Mouse (Mus musculus) intestine, embryonic 15.5 days (tissue): ENCODE results near the gene Fut8. TPM values are rescaled to one million over a fixed set of nuclear protein-coding genes. Genes with fewer than 3 reads are reported as not detected.

Experiments
- ATAC-seq: fragments of 200-750 bp; cut with Nextera tagmentation; 2 replicates; pipeline ENCODE4 v1.8.0; 2017; ENCODE audit warnings: moderate TSS enrichment, moderate library complexity
- H3K27ac ChIP-seq: fragments of 300-500 bp; sonication (generic); 2 replicates; pipeline ENCODE4 v1.5.1; 2015; ENCODE audit warnings: mild to moderate bottlenecking, inconsistent platforms
- H3K27me3 ChIP-seq: fragments of 300-500 bp; sonication (generic); replicated peaks from 2 replicates; pipeline ENCODE4 v1.6.1; 2015; ENCODE audit warnings: inconsistent platforms
- H3K36me3 ChIP-seq: fragments of 300-500 bp; sonication (generic); 2 replicates; pipeline ENCODE4 v1.6.1; 2015; ENCODE audit warnings: inconsistent platforms
- H3K4me1 ChIP-seq: fragments of 300-500 bp; sonication (generic); replicated peaks from 2 replicates; pipeline ENCODE4 v1.6.1; 2015; ENCODE audit warnings: inconsistent platforms
- H3K4me2 ChIP-seq: fragments of 300-500 bp; sonication (generic); replicated peaks from 2 replicates; pipeline ENCODE4 v1.6.1; 2015; ENCODE audit warnings: mild to moderate bottlenecking, inconsistent platforms
- H3K4me3 ChIP-seq: fragments of 300-500 bp; sonication (generic); replicated peaks from 2 replicates; pipeline ENCODE4 v1.5.1; 2015; ENCODE audit warnings: inconsistent platforms
- H3K9ac ChIP-seq: fragments of 300-500 bp; sonication (generic); 2 replicates; pipeline ENCODE4 v1.6.1; 2015; ENCODE audit warnings: inconsistent platforms
- H3K9me3 ChIP-seq: fragments of 300-500 bp; sonication (generic); 2 replicates; pipeline ENCODE4 v1.6.1; 2016; ENCODE audit warnings: inconsistent platforms
- WGBS: fragments of 180-500 bp; shearing (Covaris S2); methylation state at CpG from one replicate; pipeline ENCODE4 v1.1.7; 2015; 5-methylcytosine and 5-hydroxymethylcytosine counted together
- polyA plus RNA-seq: library from polyadenylated mRNA; unstranded; fragments of >200 nt; fragmentation: Nextera tagmentation; extraction: Ambion mirVana; gene quantifications from 2 replicates; pipeline ENCODE4 v1.2.1, GENCODE M21; 2015

Fut8 gene
- polyA plus RNA-seq, 1 experiment from 2014 or later: 21.4 TPM

DNA sequence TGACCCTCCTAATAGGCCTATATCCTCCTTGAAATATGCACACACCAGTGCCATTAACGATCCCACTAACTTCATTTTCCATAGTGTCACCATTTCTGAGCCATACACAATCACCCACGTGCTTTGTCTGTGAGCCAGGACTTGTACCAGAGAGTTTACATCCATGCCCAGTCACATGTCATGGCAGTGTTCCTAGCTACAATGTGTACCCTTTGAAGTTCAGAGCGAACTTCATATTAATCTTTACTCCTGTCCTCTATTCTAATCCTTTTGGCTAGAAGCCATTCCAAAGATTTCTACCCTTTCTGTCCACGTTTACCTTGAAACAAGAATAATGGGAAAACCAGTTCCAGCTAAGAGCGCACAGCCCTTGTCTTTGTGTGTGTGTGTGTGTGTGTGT lies 31.1 kb upstream of the Fut8 start:
- no peak for ATAC-seq

DNA sequence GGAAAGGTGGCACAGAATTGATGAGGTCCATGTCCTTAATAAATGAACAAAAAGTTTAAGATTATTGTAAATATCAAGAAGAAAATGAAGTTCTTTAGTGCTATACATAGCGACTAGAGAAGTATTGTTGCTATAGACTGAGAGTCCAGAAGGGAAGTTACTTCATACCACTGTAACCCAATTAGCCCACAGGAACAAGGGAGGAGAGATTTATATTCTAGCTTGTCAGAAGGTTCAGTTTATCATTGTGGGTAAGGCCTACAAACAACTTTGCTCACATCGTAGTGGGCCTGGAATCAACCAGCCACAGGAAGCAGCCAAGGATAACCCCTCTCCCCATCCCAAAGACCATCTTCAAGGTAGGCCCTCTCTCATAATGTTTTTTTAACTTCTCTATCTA lies 29.9 kb upstream of the Fut8 start:
- Histone ChIP-seq H3K36me3 (no peaks in the 10 kb centered on the region), H3K4me2 (no peak overlapping the region), H3K27me3 (peaks cover 4% of the 10 kb centered on the region; the same call in 1 of the 2 replicates), H3K4me1 (no peaks in the 10 kb centered on the region), H3K9me3 (no peaks in the 10 kb centered on the region), H3K9ac (no peak overlapping the region), H3K27ac (no peak overlapping the region), H3K4me3 (no peak overlapping the region)
- ATAC-seq: no peak
- 84% methylated on average over 2 of the region's 2 CpGs for WGBS

More for the DNA sequence above, 31.1 kb upstream of the Fut8 start:
- no peak overlapping the region for H3K27ac ChIP-seq
- H3K9ac ChIP-seq: no peak overlapping the region
- H3K4me2 ChIP-seq: no peak overlapping the region
- H3K4me1 ChIP-seq: no peaks in the 10 kb centered on the region
- no peaks in the 10 kb centered on the region for H3K36me3 ChIP-seq
- H3K9me3 ChIP-seq: no peaks in the 10 kb centered on the region
- H3K27me3 ChIP-seq: peaks cover 4% of the 10 kb centered on the region; the same call in 1 of the 2 replicates
- no peak overlapping the region for H3K4me3 ChIP-seq
- 78% methylated on average over 5 of the region's 5 CpGs for WGBS

DNA sequence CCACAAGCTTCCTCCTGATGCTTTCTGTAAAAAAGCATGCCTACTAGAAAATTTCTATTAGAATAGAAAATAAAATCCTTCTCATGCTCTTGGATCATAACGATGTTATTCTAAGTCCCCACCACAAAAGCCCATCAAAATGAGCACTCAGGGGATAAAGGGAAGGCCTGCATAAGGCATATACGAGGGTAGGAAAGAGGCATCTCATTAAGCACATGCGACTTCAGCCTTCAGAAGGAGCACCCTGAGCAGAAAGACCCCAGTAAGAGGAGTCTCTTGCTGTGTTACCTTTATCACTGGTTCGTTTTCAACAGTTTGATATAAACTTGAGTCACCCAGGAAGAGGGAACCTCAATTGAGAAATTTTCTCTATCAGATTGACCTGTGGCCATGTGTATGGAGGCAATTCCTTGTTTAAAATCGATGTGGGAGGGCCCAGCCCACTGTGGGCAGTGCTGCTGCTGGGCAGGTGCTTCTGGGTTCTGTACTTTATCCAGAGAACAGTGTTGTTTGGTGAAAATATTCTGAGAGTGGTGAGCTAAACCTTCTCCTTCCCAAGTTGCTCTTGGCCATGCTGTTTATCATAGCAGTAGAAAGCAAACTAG lies 29.2 kb upstream of the Fut8 start:
- Histone ChIP-seq H3K4me1 (no peaks in the 10 kb centered on the region), H3K9ac (no peak overlapping the region), H3K4me2 (no peak overlapping the region), H3K36me3 (no peaks in the 10 kb centered on the region), H3K27me3 (peaks cover 4% of the 10 kb centered on the region; the same call in 1 of the 2 replicates), H3K27ac (no peak overlapping the region), H3K9me3 (no peaks in the 10 kb centered on the region), H3K4me3 (no peak overlapping the region)
- ATAC-seq: no peak
- 77% methylated on average over 5 of the region's 5 CpGs for WGBS

DNA sequence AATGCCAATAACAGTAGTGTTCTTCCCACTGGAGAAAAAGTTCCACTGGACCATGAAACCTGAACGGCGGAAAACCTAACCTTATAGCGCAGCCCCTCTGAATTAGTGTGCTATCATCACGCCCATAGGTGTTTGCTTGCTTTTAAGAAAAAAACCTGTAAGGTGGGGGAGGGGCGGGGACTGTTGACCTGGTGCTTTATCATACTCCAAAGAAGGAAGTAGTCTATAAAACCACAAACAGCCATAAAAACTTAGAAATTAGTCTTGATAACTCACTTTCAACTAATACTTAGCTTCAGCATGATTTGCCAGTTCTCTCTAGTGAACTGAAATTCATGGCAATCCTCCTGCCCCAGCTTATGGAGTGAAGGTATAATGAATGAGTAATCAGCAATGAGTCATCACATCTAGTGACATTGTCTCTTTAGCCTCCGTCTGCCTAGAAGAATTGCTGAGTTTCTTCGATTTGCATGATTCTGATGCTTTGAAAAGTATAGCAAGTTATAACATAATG lies 26.2 kb upstream of the Fut8 start:
- Histone ChIP-seq H3K9me3 (no peaks in the 10 kb centered on the region), H3K9ac (no peak overlapping the region), H3K4me3 (no peak overlapping the region), H3K36me3 (no peaks in the 10 kb centered on the region), H3K4me2 (no peak overlapping the region), H3K4me1 (no peaks in the 10 kb centered on the region), H3K27me3 (peaks cover 4% of the 10 kb centered on the region; the same call in 1 of the 2 replicates), H3K27ac (no peak overlapping the region)
- 0 out of 2 replicates have a peak, but pooled peaks have one; percentile 20 for ATAC-seq
- 63% methylated on average over 7 of the region's 7 CpGs for WGBS

DNA sequence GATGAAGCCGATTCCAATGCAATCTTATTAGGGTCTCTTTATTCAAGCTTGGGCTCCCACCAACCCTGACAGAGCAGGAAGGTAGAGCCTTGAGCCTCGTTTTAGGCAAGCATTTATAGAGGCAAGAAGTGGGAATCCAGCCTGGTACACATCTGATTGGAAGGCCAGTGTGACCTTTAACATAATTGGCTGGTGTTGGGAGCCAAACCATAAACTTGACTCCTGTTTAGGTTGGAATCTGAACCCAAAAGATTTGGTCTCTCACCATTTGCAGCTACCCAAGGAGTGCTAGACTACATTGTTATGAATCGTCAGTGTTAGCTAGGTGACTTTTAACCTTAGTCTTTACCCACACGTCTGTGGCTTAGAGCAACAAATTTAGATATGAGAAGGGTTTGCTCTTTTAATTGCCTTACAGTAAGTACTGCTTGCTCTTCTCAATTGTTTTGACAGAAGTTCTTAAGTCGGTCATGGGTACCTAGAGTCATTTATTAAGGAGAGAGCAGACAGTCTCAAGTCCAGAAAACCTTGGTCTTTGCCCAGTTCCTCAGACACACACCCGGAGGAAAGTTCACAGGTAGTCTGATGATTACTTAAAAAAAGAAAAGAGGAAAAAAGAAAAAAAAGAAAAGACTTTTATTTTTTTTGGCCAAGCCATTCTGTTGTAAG lies 23.9 kb upstream of the Fut8 start:
- Histone ChIP-seq H3K4me3 (no peak overlapping the region), H3K36me3 (no peaks in the 10 kb centered on the region), H3K9ac (no peak overlapping the region), H3K9me3 (no peaks in the 10 kb centered on the region), H3K27ac (no peak overlapping the region), H3K4me1 (no peaks in the 10 kb centered on the region), H3K27me3 (peaks cover 4% of the 10 kb centered on the region; the same call in 1 of the 2 replicates), H3K4me2 (no peak overlapping the region)
- ATAC-seq: no peak
- WGBS: 67% methylated on average over 6 of the region's 6 CpGs

DNA sequence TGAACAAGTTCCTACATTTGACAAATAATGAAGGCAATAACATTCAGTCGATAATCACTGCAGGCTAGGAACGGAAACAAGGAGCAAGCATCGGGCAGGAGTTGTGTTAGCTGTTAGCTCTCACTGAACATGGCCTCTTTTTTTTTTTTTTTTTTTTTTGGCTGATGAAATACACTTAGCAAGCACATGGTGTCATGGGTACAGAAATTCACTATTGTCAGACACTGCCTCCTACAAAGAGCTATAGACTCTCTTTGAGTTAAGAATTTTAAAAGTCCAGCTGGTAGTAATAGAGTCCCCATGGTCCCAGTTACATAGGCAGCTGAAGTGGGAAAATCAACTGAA lies 23.4 kb upstream of the Fut8 start:
- no peak overlapping the region for H3K9ac ChIP-seq
- H3K4me3 ChIP-seq: no peak overlapping the region
- peaks cover 4% of the 10 kb centered on the region; the same call in 1 of the 2 replicates for H3K27me3 ChIP-seq
- H3K36me3 ChIP-seq: no peaks in the 10 kb centered on the region
- H3K4me1 ChIP-seq: no peaks in the 10 kb centered on the region
- H3K4me2 ChIP-seq: no peak overlapping the region
- 96% methylated on average over 3 of the region's 3 CpGs for WGBS
- H3K27ac ChIP-seq: no peak overlapping the region
- H3K9me3 ChIP-seq: no peaks in the 10 kb centered on the region
- ATAC-seq: no peak

DNA sequence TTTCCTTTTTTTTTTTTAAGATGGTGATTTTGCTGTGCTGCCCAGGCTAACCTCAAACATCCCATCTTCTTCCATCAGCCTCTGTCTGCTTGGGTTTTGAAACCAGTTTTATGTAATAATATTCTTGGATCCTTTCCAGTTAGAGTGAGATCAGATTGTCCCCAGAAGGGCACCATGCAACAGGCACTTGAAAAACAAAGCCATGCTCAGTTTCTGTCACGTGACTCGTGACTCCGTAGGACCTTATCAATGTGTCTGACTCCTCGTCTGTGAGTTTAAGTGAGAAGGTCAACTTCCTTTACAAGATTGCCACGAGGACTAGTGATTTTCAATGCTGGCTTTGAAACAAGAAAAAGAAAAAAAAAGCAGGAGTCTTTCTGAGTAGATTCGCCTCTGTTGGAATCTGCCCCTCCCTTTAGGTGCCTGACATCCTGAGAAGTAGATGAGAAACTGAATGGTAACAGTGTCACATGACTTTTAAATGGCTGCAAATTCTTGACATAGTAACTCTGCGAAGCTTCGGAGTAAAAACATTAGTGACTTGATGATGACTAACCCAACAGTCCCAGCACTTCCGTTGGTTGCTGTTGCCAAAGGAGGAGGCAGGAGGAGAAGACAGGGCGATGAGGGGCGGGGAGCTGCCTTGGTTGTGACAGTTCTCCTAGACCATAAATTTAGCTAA lies 21.3 kb upstream of the Fut8 start:
- Histone ChIP-seq H3K9me3 (no peaks in the 10 kb centered on the region), H3K4me3 (no peak overlapping the region), H3K4me2 (no peak overlapping the region), H3K36me3 (no peaks in the 10 kb centered on the region), H3K27me3 (no peaks in the 10 kb centered on the region; the same call in 1 of the 2 replicates), H3K4me1 (no peaks in the 10 kb centered on the region), H3K9ac (no peak overlapping the region), H3K27ac (no peak overlapping the region)
- ATAC-seq: no peak
- 70% methylated on average over 11 of the region's 11 CpGs for WGBS

DNA sequence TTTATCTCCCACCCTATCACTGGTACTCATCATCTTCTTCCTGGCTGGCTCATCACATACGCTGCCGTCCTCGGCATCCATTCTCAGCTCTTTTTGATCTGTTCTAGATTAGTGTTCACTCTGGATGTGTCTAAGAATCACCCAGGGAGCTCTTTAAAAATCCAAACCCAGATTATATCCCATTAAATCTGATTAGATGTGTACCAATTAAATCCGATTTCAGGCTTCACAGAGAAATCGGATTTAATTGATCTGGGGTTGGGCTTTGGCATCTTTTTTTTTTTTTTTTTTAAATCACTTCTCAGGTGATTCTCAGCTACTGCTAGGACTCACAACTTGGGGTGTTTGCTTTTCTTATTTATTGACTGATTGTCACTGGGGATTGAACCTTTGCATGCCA lies 17.3 kb upstream of the Fut8 start:
- Histone ChIP-seq H3K4me3 (no peak overlapping the region), H3K27ac (no peak overlapping the region), H3K4me1 (no peaks in the 10 kb centered on the region), H3K4me2 (no peak overlapping the region), H3K9me3 (no peaks in the 10 kb centered on the region), H3K27me3 (no peaks in the 10 kb centered on the region; the same call in 1 of the 2 replicates), H3K9ac (no peak overlapping the region), H3K36me3 (no peaks in the 10 kb centered on the region)
- 58% methylated on average over 5 of the region's 5 CpGs for WGBS
- no peak for ATAC-seq

DNA sequence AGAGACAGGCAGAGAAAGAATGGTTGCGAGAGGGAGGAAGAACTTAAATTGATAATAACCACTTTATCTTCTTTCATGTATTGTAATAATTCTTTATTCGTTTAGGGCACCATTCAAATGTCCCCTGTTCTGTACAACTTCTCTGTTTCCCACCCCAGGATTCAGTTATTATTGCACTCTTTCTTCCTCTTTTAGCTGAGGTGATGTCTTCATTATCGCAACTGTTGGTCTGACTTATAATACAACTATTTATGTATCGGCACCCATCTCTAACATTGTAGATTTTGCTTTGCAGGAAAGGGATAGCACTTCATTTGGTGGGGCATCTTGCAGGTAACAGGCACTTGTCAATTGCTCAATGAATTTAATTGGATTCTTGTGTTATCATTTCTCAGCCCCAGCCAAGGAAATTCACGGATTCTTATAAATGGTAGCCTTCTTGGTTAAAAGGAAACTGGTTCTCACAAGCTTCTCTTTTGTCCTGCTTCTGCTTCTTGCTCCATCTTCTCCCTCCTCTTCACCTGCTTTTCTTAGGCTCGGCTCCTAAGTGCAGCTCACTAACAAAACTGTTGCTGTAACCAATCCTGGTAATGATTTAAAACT lies 15.6 kb upstream of the Fut8 start:
- WGBS: 82% methylated on average over 6 of the region's 6 CpGs
- Histone ChIP-seq H3K36me3 (no peaks in the 10 kb centered on the region), H3K4me3 (no peak overlapping the region), H3K27ac (no peak overlapping the region), H3K4me2 (no peak overlapping the region), H3K9me3 (no peaks in the 10 kb centered on the region), H3K27me3 (no peaks in the 10 kb centered on the region), H3K9ac (no peak overlapping the region), H3K4me1 (no peaks in the 10 kb centered on the region)
- no peak for ATAC-seq

DNA sequence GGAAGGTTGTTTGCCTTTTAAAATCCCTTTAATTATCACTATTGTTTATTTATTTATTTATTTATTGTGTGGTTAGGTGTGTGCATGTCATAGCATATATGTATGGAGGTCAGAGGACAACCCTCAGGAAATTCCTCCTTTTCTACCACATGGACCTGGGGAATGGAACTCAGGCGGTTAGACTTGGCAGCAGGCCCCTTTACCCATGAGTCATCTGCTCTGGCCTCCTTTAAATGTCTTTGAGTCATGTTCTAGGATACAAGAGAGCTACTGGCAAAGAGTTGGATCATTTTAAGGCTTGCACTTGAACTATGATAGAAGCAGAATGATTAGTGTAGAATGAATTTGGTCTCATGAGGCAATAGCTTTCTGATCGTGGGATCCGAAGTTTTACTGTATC lies 14.3 kb upstream of the Fut8 start:
- H3K4me2 ChIP-seq: no peak overlapping the region
- ATAC-seq: no peak
- no peak overlapping the region for H3K9ac ChIP-seq
- H3K4me1 ChIP-seq: no peaks in the 10 kb centered on the region
- H3K4me3 ChIP-seq: no peak overlapping the region
- no peak overlapping the region for H3K27ac ChIP-seq
- WGBS: 86% methylated on average over 3 of the region's 3 CpGs
- no peaks in the 10 kb centered on the region for H3K9me3 ChIP-seq
- H3K36me3 ChIP-seq: no peaks in the 10 kb centered on the region
- H3K27me3 ChIP-seq: no peaks in the 10 kb centered on the region

DNA sequence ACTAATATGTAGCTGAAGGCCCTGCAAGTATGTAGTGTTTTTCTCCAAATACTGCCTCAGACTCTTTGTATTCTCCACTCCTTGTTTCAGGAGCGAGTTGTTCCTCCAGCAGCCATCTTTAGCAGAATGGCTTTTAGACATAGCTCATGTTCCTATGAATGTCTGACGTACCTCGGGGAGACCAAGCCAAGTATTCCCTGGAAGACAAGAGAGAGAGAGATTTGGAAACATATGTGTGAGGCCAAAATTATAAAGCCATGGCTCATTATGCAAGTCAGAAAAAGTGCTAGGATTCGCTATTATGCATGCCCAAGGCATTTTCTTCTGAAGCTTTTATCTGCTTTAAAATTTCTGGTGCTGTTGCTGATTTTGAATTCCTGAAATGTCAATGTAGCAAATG lies 13.8 kb upstream of the Fut8 start:
- Histone ChIP-seq H3K27ac (no peak overlapping the region), H3K9ac (no peak overlapping the region), H3K4me3 (no peak overlapping the region), H3K27me3 (no peaks in the 10 kb centered on the region), H3K4me1 (no peaks in the 10 kb centered on the region), H3K9me3 (no peaks in the 10 kb centered on the region), H3K4me2 (no peak overlapping the region), H3K36me3 (no peaks in the 10 kb centered on the region)
- ATAC-seq: no peak
- WGBS: 91% methylated on average over 4 of the region's 4 CpGs

DNA sequence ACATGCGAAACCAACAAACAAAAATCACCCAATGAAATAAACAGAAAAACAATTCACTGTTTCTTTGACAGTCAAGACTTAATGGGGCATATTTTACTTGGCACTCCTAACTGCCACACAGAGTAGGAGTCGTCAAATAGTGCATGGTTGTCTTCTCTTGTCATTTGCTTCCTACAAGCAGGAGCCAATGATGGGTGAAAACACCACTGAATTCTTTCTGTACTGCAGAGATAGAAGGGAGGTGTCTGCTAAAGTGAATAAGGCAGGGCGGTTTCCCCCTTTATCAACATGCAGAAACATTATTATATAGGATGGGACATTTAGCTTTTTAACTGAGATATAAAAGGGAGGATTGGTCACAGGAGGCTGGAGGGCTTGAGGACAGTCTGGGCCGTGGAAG lies 13.0 kb upstream of the Fut8 start:
- ATAC-seq: no peak
- H3K27me3 ChIP-seq: no peaks in the 10 kb centered on the region
- no peaks in the 10 kb centered on the region for H3K4me1 ChIP-seq
- no peak overlapping the region for H3K27ac ChIP-seq
- 70% methylated on average over 4 of the region's 4 CpGs for WGBS
- no peak overlapping the region for H3K4me2 ChIP-seq
- H3K9ac ChIP-seq: no peak overlapping the region
- no peaks in the 10 kb centered on the region for H3K36me3 ChIP-seq
- no peaks in the 10 kb centered on the region for H3K9me3 ChIP-seq
- H3K4me3 ChIP-seq: no peak overlapping the region
